Mouse (Mus musculus) heart, postnatal 4 days (tissue): ENCODE results near the gene Bglap2. TPM values are rescaled to one million over a fixed set of nuclear protein-coding genes. Genes with fewer than 3 reads are reported as not detected.

ENCODE experiments used
- DNase-seq: peaks from one replicate; pipeline ENCODE4 v3.0.0; 2021
- total RNA-seq, 2 experiments: library from RNA; stranded (reverse); gene quantifications; 2 replicates each; pipeline ENCODE4 v1.2.3; 2021

The Bglap2 gene
- total RNA-seq, 2 experiments from 2014 or later = not detected

DNA sequence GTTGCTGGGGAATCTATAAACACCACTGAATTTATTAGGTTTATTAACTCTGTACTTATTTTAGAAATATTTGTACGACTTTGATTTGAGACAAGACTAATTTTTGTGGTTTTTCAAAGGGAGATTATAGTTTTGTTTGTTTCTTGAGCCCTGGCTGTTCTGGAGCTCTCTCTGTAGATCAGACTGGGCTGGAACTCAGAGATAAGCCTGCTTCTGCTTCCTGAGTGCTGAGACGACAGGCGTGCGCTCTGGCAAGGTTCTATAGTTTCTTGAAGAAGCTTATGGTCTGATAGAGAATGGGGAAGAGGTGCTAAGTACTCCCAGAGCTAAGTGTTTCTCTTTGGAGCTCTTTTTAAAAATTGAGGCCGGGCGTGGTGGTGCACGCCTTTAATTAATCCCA is 40.2 kb downstream of the Bglap2 start:
- DNase-seq = no peak

DNA sequence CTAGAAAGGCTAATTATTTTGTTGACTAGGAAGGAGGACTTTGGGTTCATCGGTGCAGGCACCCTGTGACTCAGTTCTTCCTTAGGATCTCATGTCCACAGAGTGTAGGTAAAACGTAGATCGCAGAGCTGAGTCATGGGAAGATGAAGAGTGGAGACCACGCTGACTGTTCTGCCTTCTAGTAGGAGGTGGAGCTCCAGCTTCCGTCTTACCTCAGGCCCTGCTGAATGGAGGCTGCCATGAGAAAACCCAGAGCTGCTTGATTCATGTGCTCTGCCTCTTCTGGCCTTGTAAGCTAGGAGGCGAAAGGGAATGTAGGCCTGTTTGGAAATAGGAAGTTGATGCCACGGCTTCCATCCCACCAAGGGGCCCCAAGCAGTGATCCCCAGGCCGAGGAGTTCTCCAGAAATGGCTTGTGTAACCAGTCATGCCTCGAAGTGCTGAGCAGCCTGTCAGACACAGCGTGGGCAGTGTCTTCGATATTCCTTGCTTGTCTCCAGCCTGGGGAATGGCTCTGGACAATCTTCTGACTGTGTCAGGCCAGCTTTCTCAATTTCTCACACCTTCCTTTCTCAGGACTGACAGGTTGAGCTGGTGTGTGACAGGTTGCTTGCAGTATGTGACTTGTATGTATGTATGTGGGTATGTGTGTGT is 41.0 kb downstream of the Bglap2 start:
- DNase-seq = no peak

DNA sequence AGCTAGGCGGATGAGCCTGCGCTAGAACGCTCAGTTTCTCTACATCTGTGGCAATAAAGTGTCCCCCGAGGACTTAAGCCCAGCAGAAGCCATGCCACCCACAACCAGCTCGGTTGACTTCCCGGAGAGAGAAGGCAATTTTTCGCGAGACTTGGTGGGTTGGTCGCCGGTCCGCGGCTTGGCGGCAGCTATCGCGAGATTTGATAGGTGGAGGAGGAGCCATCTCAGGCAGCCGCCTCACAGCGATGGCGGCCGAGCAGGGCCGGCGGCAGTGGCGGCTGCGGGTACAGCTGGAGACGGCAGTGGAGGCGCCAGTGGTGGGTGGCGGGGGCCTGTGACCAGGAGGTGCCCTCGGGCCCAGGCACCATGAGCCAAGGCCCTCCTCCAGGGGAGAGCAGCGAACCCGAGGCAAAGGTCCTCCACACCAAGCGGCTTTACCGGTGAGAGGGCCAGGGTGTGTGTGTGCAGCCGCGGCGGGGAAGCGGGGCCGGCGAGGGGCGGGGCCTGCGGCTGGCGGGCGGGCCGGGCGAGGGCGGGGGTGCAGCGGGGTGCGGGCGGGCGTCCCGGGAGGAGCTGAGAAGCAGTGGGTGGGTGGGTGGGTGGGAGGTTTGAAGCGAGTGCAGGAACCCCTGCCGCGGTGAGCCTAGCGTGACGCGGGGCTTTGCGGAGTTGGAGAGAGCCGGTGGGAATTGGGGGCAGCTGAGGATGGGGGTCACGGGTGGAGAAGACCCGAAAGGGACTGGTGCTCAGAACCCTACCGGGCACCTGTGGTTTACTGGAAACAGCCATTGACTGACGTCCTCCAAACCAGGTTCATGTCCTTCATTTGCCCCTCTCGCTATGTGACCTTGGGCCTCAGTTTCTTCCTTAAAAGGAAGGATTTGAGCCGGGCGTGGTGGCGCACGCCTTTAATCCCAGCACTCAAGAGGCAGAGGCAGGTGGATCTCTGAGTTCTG is 42.2 kb downstream of the Bglap2 start, which contains the start of the genes Tmem79 and Smg5:
Gene Tmem79 (minus strand): TSS at position 91 of the 956 bp plus-strand sequence.
Gene Smg5 (plus strand): TSS at position 203 of the 956 bp plus-strand sequence.
- peak; percentile 98 for DNase-seq

DNA sequence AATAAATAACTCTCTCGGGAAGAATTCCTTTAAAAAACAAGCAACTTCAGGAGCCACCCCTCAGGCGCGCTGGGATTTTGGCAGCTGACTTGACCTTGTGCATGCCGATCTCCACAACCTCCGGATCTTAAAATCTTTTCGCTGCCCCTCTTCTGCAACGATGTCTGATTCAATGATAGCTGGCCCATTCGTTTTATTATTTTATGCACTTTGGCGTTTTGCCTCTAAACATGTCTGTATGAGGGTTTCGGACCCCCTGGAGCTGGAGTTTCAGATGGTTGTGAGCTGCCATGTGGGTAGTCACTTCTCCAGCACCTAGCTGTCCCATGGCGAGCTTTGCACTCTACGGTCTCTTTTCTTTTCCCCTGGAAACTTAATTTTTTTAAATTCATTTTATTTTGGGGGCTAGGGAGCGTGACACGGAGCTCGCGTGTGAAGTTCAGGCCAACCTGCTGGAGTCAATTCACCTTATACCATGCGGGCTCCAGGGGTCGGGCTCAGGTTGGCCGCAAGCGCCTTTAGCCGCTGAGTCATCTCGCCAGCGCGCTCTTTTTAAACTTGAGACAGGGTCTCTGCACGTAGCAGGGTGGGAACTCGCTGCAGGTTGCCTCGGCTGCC is 43.0 kb downstream of the Bglap2 start:
- DNase-seq = no peak

DNA sequence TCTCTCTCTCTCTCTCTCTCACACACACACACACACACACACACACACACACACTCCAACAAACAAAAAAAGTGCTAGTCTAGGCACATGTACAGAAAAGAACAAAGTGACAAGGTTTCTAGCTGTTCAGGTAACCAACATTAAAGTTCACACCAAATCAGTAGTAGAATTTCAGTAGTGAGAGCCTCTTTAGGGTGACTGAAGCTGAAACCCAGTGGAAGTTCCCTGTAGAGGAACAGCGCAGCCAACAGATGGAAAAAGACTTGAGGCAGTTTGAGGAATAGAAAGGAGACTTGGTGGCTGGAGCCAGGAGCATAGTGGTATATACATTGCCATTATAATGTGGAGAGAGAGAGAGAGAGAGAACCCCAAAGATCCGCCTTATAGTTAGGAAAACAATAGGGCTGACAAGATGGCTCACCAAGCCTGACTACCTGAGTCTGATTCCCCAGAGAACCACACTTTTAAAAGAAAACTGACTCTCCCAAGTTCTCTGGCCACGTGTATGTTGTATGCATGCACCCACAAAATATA is 43.5 kb downstream of the Bglap2 start:
- DNase-seq = no peak

DNA sequence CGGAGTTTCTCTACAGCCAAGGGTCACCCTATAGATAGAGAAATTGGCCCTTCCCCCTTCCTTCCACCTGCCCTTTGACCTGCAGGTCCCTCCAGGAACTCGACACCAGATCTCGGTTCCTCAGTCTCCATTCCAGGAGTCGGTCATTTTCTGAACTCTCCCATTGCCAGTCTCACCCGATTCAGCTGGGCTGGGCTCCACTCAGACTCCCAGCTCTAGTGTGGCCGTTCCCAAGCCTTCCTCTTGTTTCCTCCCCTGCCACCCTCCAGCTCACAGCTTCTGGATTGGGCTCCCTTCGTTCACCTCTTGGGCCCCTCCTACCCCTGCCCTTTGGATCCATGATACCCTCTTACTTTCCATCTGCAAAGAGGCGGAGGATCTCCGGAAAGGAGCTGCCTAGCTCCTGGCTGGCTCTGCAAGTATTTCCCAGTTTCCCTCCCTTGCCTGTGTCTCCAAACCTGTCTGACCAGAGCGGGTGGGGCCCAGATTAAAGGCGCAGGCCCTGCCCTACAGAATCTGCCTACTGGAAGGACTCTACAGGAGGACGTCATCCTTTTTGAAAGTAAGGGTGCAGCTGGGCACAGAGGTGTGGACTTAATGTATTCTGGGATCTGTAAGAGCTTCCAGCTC is 44.4 kb downstream of the Bglap2 start:
- no peak for DNase-seq

DNA sequence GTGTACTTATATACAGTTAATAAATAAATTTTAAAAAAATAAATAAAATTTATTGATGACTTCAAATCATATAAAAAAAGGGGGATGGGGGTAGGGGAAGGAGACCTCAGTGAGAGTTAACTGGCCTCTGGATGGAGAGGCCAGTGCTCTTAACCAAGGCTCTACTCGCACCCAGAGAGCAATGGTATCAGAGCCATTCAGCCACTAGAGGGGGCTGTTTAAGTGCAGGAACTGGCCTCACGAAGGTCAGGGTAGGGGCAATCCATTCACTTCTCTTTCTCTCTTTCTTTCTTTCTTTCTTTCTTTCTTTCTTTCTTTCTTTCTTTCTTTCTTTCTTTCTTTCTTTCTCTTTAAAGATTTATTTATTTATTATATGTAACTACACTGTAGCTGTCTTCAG is 47.2 kb downstream of the Bglap2 start:
- peak; percentile 58 for DNase-seq

DNA sequence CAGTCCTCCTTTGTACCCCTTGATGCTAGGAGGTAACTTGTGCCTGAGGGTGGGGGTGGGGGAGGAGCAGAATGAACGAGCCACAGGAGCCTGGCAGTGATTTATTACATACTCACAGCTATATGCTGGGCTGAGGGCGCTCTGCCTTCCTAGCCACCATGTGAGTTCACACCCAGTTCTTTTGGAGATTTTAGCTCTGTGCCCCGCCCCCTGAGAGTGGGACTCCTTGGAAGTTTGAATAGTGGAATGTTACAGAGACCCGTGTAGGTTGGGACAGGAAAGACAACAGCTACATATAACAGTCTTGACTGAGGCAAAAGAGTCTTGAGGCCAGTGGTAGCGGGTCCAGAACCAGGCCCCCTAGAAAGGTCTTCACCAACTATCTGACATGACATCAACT is 49.5 kb downstream of the Bglap2 start:
- no peak for DNase-seq

Other genes starting within 250 kb of the Bglap2 start
- 100 to 1,000 TPM; 115 to 120 TPM for gene Mef2d, start 236.3 kb downstream of the Bglap2 start, total RNA-seq
- gene Rhbg, start 124.0 kb downstream of the Bglap2 start, total RNA-seq = not detected
- gene Gm38392, start 91.5 kb downstream of the Bglap2 start, total RNA-seq = not detected
- 1 to 10 TPM; 6.1 to 6.2 TPM for gene Tsacc, start 81.7 kb downstream of the Bglap2 start, total RNA-seq
- 100 to 1,000 TPM; 257 TPM for gene Cct3, start 81.6 kb downstream of the Bglap2 start, total RNA-seq
- gene Glmp, start 53.7 kb downstream of the Bglap2 start, total RNA-seq = 10 to 100 TPM; 74.8 to 84.6 TPM
- gene Tmem79, start 42.6 kb downstream of the Bglap2 start, total RNA-seq = 1 to 10 TPM; 1.4 to 1.6 TPM
- 10 to 100 TPM; 53.2 to 61.3 TPM for gene Smg5, start 42.4 kb downstream of the Bglap2 start, total RNA-seq
- under 1 TPM; 0.47 to 0.86 TPM for gene Paqr6, start 14.1 kb downstream of the Bglap2 start, total RNA-seq
- gene Bglap3, start 6.0 kb downstream of the Bglap2 start, total RNA-seq = not detected
- gene Bglap, start 5.8 kb upstream of the Bglap2 start, total RNA-seq = not detected
- 10 to 100 TPM; 87.5 to 88.0 TPM for gene Pmf1, start 31.6 kb upstream of the Bglap2 start, total RNA-seq
- 10 to 100 TPM; 13.9 to 14.6 TPM for gene Slc25a44, start 46.4 kb upstream of the Bglap2 start, total RNA-seq
- 1 to 10 TPM; 1.5 to 1.7 TPM for gene Sema4a, start 82.5 kb upstream of the Bglap2 start, total RNA-seq
- gene Lmna, start 131.3 kb upstream of the Bglap2 start, total RNA-seq = 100 to 1,000 TPM; 178 to 181 TPM
- gene Mex3a, start 153.7 kb upstream of the Bglap2 start, total RNA-seq = 10 to 100 TPM; 11.7 TPM
- not detected for gene Rab25, start 169.6 kb upstream of the Bglap2 start, total RNA-seq
- gene Lamtor2, start 174.4 kb upstream of the Bglap2 start, total RNA-seq = 10 to 100 TPM; 81.9 to 89.1 TPM
- 10 to 100 TPM; 55.3 to 60.1 TPM for gene Ubqln4, start 175.1 kb upstream of the Bglap2 start, total RNA-seq
- 100 to 1,000 TPM; 145 to 152 TPM for gene Ssr2, start 197.2 kb upstream of the Bglap2 start, total RNA-seq
- 100 to 1,000 TPM; 104 to 109 TPM for gene Arhgef2, start 227.3 kb upstream of the Bglap2 start, total RNA-seq